Mouse (Mus musculus): Measurements from ENCODE around the gene Scaf1. TPM values are rescaled to one million over a fixed set of nuclear protein-coding genes. Genes with fewer than 3 reads are reported as not detected.

Gene Scaf1
- polyA plus RNA-seq, 1 experiment: 25.1 TPM

- no peak overlapping the region for H3K4me3 ChIP-seq (ENCODE audit: control insufficient read depth, low read depth, low read length)
- H3K36me3 ChIP-seq (ENCODE audit: control insufficient read depth, insufficient read depth, low read length): no peaks in the 10 kb centered on the region
- H3K4me1 ChIP-seq (ENCODE audit: control insufficient read depth, insufficient read depth, low read length): no peaks in the 10 kb centered on the region
- H3K27me3 ChIP-seq (ENCODE audit: control insufficient read depth, insufficient read depth, low read length): no peaks in the 10 kb centered on the region
- TF ChIP-seq CTCF (IDR thresholded peaks at IDR 0.05; ENCODE audit: control insufficient read depth, insufficient read depth, insufficient replicate concordance, low read depth, low read length) (no peak), POLR2A (IDR thresholded peaks at IDR 0.05; ENCODE audit: control insufficient read depth, low read depth, low read length) (no peak)
- no peak overlapping the region for H3K27ac ChIP-seq (ENCODE audit: control insufficient read depth, insufficient read depth, low read depth, low read length)
Observed at GRCm38 (mm10) chr7:45040851-45041250, 24.7 kb upstream of the Scaf1 start.

- Histone ChIP-seq H3K4me3 (ENCODE audit: control insufficient read depth, low read depth, low read length) (no peak overlapping the region), H3K27me3 (ENCODE audit: control insufficient read depth, insufficient read depth, low read length) (no peaks in the 10 kb centered on the region), H3K27ac (ENCODE audit: control insufficient read depth, insufficient read depth, low read depth, low read length) (no peak overlapping the region), H3K36me3 (ENCODE audit: control insufficient read depth, insufficient read depth, low read length) (no peaks in the 10 kb centered on the region), H3K4me1 (ENCODE audit: control insufficient read depth, insufficient read depth, low read length) (no peaks in the 10 kb centered on the region)
- TF ChIP-seq POLR2A (IDR thresholded peaks at IDR 0.05; ENCODE audit: control insufficient read depth, low read depth, low read length) (no peak), CTCF (IDR thresholded peaks at IDR 0.05; ENCODE audit: control insufficient read depth, insufficient read depth, insufficient replicate concordance, low read depth, low read length) (no peak)
Observed at GRCm38 (mm10) chr7:45038411-45038810, 22.2 kb upstream of the Scaf1 start.

- Histone ChIP-seq H3K4me3 (ENCODE audit: control insufficient read depth, low read depth, low read length) (no peak overlapping the region), H3K27ac (ENCODE audit: control insufficient read depth, insufficient read depth, low read depth, low read length) (no peak overlapping the region), H3K27me3 (ENCODE audit: control insufficient read depth, insufficient read depth, low read length) (no peaks in the 10 kb centered on the region), H3K4me1 (ENCODE audit: control insufficient read depth, insufficient read depth, low read length) (no peaks in the 10 kb centered on the region), H3K36me3 (ENCODE audit: control insufficient read depth, insufficient read depth, low read length) (no peaks in the 10 kb centered on the region)
- TF ChIP-seq POLR2A (IDR thresholded peaks at IDR 0.05; ENCODE audit: control insufficient read depth, low read depth, low read length) (no peak), CTCF (IDR thresholded peaks at IDR 0.05; ENCODE audit: control insufficient read depth, insufficient read depth, insufficient replicate concordance, low read depth, low read length) (peak; percentile 65; the same call in 1 of the 2 replicates)
Observed at GRCm38 (mm10) chr7:45037720-45038361, 21.7 kb upstream of the Scaf1 start.

GRCm38 (mm10) chr7:45036702-45037101 is 20.5 kb upstream of the Scaf1 start:
- no peak for TF ChIP-seq POLR2A (IDR thresholded peaks at IDR 0.05; ENCODE audit: control insufficient read depth, low read depth, low read length)
- TF ChIP-seq CTCF (IDR thresholded peaks at IDR 0.05; ENCODE audit: control insufficient read depth, insufficient read depth, insufficient replicate concordance, low read depth, low read length): no peak
- Histone ChIP-seq H3K4me1 (ENCODE audit: control insufficient read depth, insufficient read depth, low read length) (no peaks in the 10 kb centered on the region), H3K4me3 (ENCODE audit: control insufficient read depth, low read depth, low read length) (no peak overlapping the region), H3K27me3 (ENCODE audit: control insufficient read depth, insufficient read depth, low read length) (no peaks in the 10 kb centered on the region), H3K36me3 (ENCODE audit: control insufficient read depth, insufficient read depth, low read length) (no peaks in the 10 kb centered on the region), H3K27ac (ENCODE audit: control insufficient read depth, insufficient read depth, low read depth, low read length) (no peak overlapping the region)

GRCm38 (mm10) chr7:45035631-45036030 is 19.5 kb upstream of the Scaf1 start:
- no peak overlapping the region for H3K4me3 ChIP-seq (ENCODE audit: control insufficient read depth, low read depth, low read length)
- H3K27me3 ChIP-seq (ENCODE audit: control insufficient read depth, insufficient read depth, low read length): no peaks in the 10 kb centered on the region
- no peak for TF ChIP-seq CTCF (IDR thresholded peaks at IDR 0.05; ENCODE audit: control insufficient read depth, insufficient read depth, insufficient replicate concordance, low read depth, low read length)
- no peak for TF ChIP-seq POLR2A (IDR thresholded peaks at IDR 0.05; ENCODE audit: control insufficient read depth, low read depth, low read length)
- H3K27ac ChIP-seq (ENCODE audit: control insufficient read depth, insufficient read depth, low read depth, low read length): no peak overlapping the region
- H3K4me1 ChIP-seq (ENCODE audit: control insufficient read depth, insufficient read depth, low read length): no peaks in the 10 kb centered on the region
- H3K36me3 ChIP-seq (ENCODE audit: control insufficient read depth, insufficient read depth, low read length): no peaks in the 10 kb centered on the region

- TF ChIP-seq POLR2A (IDR thresholded peaks at IDR 0.05; ENCODE audit: control insufficient read depth, low read depth, low read length): no peak
- TF ChIP-seq CTCF (IDR thresholded peaks at IDR 0.05; ENCODE audit: control insufficient read depth, insufficient read depth, insufficient replicate concordance, low read depth, low read length): no peak
- Histone ChIP-seq H3K27ac (ENCODE audit: control insufficient read depth, insufficient read depth, low read depth, low read length) (no peak overlapping the region), H3K4me1 (ENCODE audit: control insufficient read depth, insufficient read depth, low read length) (no peaks in the 10 kb centered on the region), H3K36me3 (ENCODE audit: control insufficient read depth, insufficient read depth, low read length) (no peaks in the 10 kb centered on the region), H3K27me3 (ENCODE audit: control insufficient read depth, insufficient read depth, low read length) (no peaks in the 10 kb centered on the region), H3K4me3 (ENCODE audit: control insufficient read depth, low read depth, low read length) (no peak overlapping the region)
Observed at GRCm38 (mm10) chr7:45033722-45034359, 17.7 kb upstream of the Scaf1 start.

- TF ChIP-seq POLR2A (IDR thresholded peaks at IDR 0.05; ENCODE audit: control insufficient read depth, low read depth, low read length) (no peak), CTCF (IDR thresholded peaks at IDR 0.05; ENCODE audit: control insufficient read depth, insufficient read depth, insufficient replicate concordance, low read depth, low read length) (no peak)
- Histone ChIP-seq H3K27ac (ENCODE audit: control insufficient read depth, insufficient read depth, low read depth, low read length) (no peak overlapping the region), H3K36me3 (ENCODE audit: control insufficient read depth, insufficient read depth, low read length) (no peaks in the 10 kb centered on the region), H3K4me3 (ENCODE audit: control insufficient read depth, low read depth, low read length) (no peak overlapping the region), H3K4me1 (ENCODE audit: control insufficient read depth, insufficient read depth, low read length) (no peaks in the 10 kb centered on the region), H3K27me3 (ENCODE audit: control insufficient read depth, insufficient read depth, low read length) (no peaks in the 10 kb centered on the region)
Observed at GRCm38 (mm10) chr7:45030857-45031256, 14.7 kb upstream of the Scaf1 start.

Data from testis, adult 2 months (tissue).